Mouse (Mus musculus) liver, embryonic 14.5 days (tissue): Measurements from ENCODE around the gene Inpp5a.

Experiments used
- CTCF ChIP-seq: IDR thresholded peaks from 2 replicates; pipeline ENCODE4 v1.5.1; 2016; ENCODE audit warnings: antibody characterized with exemption, low read depth, control low read depth
- EP300 ChIP-seq: IDR thresholded peaks from 2 replicates; pipeline ENCODE4 v1.6.1; 2016; ENCODE audit warnings: antibody characterized with exemption, low read depth

- TF ChIP-seq EP300 (no peak), CTCF (0 out of 2 replicates have a peak, but pooled peaks have one; percentile 28)
Observed at GRCm38 (mm10) chr7:139475896-139476295, 87.0 kb downstream of the Inpp5a start.
